In the genomic region with DNA sequence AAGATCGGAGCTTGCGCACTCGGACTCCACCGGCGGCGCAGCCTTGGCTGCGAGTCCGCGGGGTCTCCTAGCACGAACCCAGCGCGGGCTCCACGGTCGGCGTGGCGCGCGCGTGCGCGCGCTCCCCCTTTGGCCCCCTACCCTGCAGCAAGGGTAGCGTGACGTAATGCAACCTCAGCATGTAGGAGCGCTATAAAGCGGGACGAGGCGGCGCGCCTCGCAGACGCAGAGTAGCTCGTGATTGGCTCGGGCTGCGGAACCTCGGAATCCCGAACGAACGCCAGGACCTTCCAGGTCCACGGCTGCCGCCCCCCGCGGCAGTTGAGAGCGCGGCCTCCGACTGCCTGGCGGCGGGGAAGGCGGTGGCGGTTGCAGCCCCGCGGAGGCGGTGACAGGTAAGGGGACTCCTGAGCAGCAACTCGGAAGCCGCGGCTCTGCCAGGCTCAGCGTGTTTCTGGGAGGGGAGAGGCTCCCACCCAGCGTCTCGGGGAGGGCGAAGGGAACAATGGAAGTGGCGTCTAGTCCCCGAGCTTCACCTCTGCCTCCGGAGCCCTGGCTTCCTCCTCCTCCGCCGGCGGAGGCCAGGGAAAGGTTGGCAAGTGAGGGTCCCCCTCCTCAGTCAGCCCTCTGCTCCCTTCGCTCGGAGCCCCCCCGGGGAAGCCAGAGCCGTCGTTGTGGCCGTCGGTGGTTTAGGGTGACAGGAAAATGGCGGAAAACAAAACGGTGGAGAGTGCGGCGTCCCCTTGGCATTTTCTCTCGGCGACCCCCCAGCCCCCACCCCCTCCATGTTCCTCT, we compare ENCODE assay signal across 8 mouse cellular contexts. TPM values are rescaled to one million over a fixed set of nuclear protein-coding genes. Genes with fewer than 3 reads are reported as not detected.
DNase-seq lines count a peak whose midpoint lies in the region; ATAC-seq and TF ChIP-seq lines count a peak whose summit lies in the region.

Zfp711 (plus strand) TSS at position 16 of the 795 bp plus-strand sequence.

- intact Hi-C loops in left cerebral cortex, postnatal 25 days (cut with DNase I): no loop called here

- no peak for TF ChIP-seq POLR2A in small intestine, adult 2 months (IDR thresholded peaks at IDR 0.05; ENCODE audit: low read depth, low read length)

- TF ChIP-seq CTCF in small intestine, adult 2 months (IDR thresholded peaks at IDR 0.05; ENCODE audit: extremely low read depth, insufficient read length, insufficient replicate concordance, low read depth, low read length): no peak

- WGBS in intestine, embryonic 15.5 days: 21% methylated on average over 72 of the region's 79 CpGs
- WGBS in small intestine, adult 2 months: 11% methylated on average over 79 of the region's 79 CpGs

- no peaks in the 10 kb centered on the region for H3K36me3 ChIP-seq in intestine, embryonic 15.5 days
- H3K36me3 ChIP-seq in small intestine, adult 2 months (ENCODE audit: control insufficient read depth, insufficient read depth, low read length): no peaks in the 10 kb centered on the region

- DNase-seq in adrenal gland, postnatal 14 days: peak; percentile 38
- peak; percentile 78 to 82 for DNase-seq in cerebellum, postnatal 25 days
- peak; percentile 62 to 66 for DNase-seq in frontal cortex, postnatal 36 days (ENCODE audit: low spot score in 2 of 2)
- DNase-seq in left cerebral cortex, postnatal 25 days (ENCODE audit: low spot score in 2 of 2): peak; percentile 66 to 69
- peak; percentile 95 for DNase-seq in mesoderm, embryonic 11.5 days (ENCODE audit: low read depth, low spot score)
- DNase-seq in natural killer cell, adult 2 months (ENCODE audit: low spot score in 2 of 2): no peak

- peak within 1 kb of the TSS; percentile 61 for H3K4me3 ChIP-seq in intestine, embryonic 15.5 days (replicated peaks)
- H3K4me3 ChIP-seq in small intestine, adult 2 months (ENCODE audit: low read depth, low read length): peak within 1 kb of the TSS; percentile 85

- no peaks in the 10 kb centered on the region for H3K4me1 ChIP-seq in intestine, embryonic 15.5 days (replicated peaks)
- no peaks in the 10 kb centered on the region for H3K4me1 ChIP-seq in small intestine, adult 2 months (ENCODE audit: control insufficient read depth, insufficient read depth, insufficient read length, low read length)

- H3K4me2 ChIP-seq in intestine, embryonic 15.5 days (replicated peaks): peak within 1 kb of the TSS; percentile 53

- peak within 1 kb of the TSS; percentile 64 for H3K9ac ChIP-seq in intestine, embryonic 15.5 days

- ATAC-seq in intestine, embryonic 15.5 days: peak; percentile 97

- peak within 1 kb of the TSS; percentile 60 for H3K27ac ChIP-seq in intestine, embryonic 15.5 days
- H3K27ac ChIP-seq in small intestine, adult 2 months (ENCODE audit: insufficient read depth, low read depth, low read length): no peak within 1 kb of the TSS

- H3K9me3 ChIP-seq in intestine, embryonic 15.5 days: no peaks in the 10 kb centered on the region

- no peaks in the 10 kb centered on the region for H3K27me3 ChIP-seq in intestine, embryonic 15.5 days (replicated peaks)
- no peaks in the 10 kb centered on the region; the same call in 1 of the 2 replicates for H3K27me3 ChIP-seq in small intestine, adult 2 months (ENCODE audit: control insufficient read depth, insufficient read depth, low read length)

RNA-seq across cellular contexts. Expression of gene Zfp711, which starts in this region (rescaled TPM):
- total RNA-seq in adrenal gland, postnatal 14 days (2021): 1.3 and 1.5 TPM in 2 replicates
- polyA plus RNA-seq in intestine, embryonic 15.5 days (2015; fragmentation: Nextera tagmentation; extraction: Ambion mirVana): 7.7 and 9.0 TPM in 2 replicates
- total RNA-seq in left cerebral cortex, postnatal 25 days (2021): 10 to 100 TPM; 10.9 to 12.3 TPM
- polyA plus RNA-seq in small intestine, adult 2 months (2012; rRNA removed): not detected in 2 replicates

Comparison
In these comparisons a context has a peak if more than half of its experiments do, and no peak if none do; other contexts are left out.
1. DNase-seq: peak in adrenal gland, postnatal 14 days (single experiment), cerebellum, postnatal 25 days (2 of 2), frontal cortex, postnatal 36 days (2 of 2), left cerebral cortex, postnatal 25 days (2 of 2) and mesoderm, embryonic 11.5 days (single experiment); none in natural killer cell, adult 2 months (0 of 2).